Mouse (Mus musculus) G1E (cell line): Measurements from ENCODE around the gene Acad11.

Experiments
- CTCF ChIP-seq: IDR thresholded peaks from 2 replicates; pipeline ENCODE4 v1.5.1; 2012; ENCODE audit warnings: low read depth, low read length, inconsistent platforms, mixed read lengths
- GATA1 ChIP-seq: IDR thresholded peaks from 2 replicates; pipeline ENCODE4 v1.6.1; 2012; ENCODE audit warnings: borderline replicate concordance, low read length, inconsistent platforms, mixed read lengths
- POLR2AphosphoS5 ChIP-seq: IDR thresholded peaks from 2 replicates; pipeline ENCODE4 v1.6.1; 2012; ENCODE audit warnings: low read depth, low read length, inconsistent platforms; ENCODE audit not compliant: insufficient replicate concordance
- TAL1 ChIP-seq: conservative IDR thresholded peaks from 2 replicates; pipeline ENCODE4 v1.6.1; 2012; ENCODE audit warnings: low read depth, low read length, inconsistent platforms, mixed read lengths

DNA sequence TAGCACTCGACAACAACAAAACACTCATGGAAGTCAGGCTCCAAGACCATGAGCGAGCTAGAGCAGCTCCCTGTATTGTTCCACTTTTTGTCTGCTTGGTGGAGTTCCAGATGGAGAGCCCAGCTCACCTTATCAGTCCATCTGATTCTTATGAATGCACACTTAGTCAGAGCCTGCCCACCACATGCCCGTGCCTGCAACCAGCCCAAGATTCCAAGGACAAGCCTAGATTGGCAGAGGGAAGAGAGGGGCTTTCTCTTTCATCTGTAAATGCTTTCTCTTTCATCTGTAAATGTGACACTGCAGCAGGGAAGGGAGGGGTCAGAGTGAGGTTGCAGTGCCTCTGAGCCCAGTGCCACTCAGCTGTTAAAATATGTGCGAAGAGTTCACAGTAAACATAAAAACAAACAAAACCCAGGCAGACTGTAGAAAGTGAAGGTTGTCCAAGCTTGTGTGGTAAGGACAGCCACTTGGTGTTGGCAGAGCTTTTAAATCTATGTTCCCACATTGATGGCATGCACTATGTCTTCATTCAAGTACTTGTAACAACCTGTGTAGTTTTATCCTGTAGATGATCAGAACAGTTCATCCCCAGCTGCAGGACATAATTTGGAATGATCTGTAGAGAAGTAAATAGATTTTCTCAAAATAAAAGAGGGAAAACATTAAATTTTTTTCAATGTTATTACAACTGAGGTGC lies 22.7 kb downstream of the Acad11 start:
- TF ChIP-seq CTCF, result no peak
- no peak for TF ChIP-seq POLR2AphosphoS5
- no peak for TF ChIP-seq GATA1
- TF ChIP-seq TAL1, result no peak
